Mouse (Mus musculus) kidney, postnatal 14 days (tissue): ENCODE data around the gene Gm11007.
"Not testable (repeated sequence)": the region's sequence is repeated elsewhere in the genome, so short reads cannot be mapped to it uniquely, and the experiment has no call there.

Source experiments
- DNase-seq: peaks from one replicate; pipeline ENCODE4 v3.0.0; 2022; ENCODE audit warnings: mixed read lengths

The Gm11007 gene

GRCm38 (mm10) chr2:175643678-175644077 is at the start of gene Gm11007:
Gene Gm11007 (plus strand): TSS chr2:175643978.
- DNase-seq = not testable (repeated sequence)
